Mouse (Mus musculus): ENCODE measurements around the gene Abcc12.

DNA sequence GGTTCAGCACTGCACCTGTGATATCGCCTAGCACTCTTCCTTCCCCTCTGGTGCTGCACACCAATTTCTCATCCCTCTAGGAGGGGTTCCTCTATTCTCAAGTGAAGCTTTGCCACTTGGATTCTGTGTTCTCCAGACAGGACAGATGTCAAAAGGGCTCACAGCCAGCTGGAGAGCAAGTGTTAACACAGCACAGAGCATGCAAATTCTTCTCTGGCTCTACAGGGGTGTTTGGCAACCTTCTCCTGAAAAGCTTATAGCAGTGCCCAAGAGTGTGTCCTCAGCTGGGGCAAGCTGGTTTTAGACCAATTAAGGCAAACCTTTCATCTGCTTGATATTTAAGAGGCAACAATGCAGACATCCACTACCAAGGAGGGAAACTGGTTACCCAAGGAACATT lies 66.3 kb downstream of the Abcc12 start:
- TF ChIP-seq EP300 (IDR thresholded peaks at IDR 0.05; ENCODE audit: low read depth) (no peak), CTCF (IDR thresholded peaks at IDR 0.05; ENCODE audit: low read depth) (no peak)

Measured in liver, embryonic 14.5 days (tissue).